Mouse (Mus musculus) G1E (cell line): ENCODE data around the gene Fgfr2.

Experiments used
- CTCF ChIP-seq: IDR thresholded peaks from 2 replicates; pipeline ENCODE4 v1.5.1; 2012; ENCODE audit warnings: low read depth, low read length, inconsistent platforms, mixed read lengths
- TAL1 ChIP-seq: conservative IDR thresholded peaks from 2 replicates; pipeline ENCODE4 v1.6.1; 2012; ENCODE audit warnings: low read depth, low read length, inconsistent platforms, mixed read lengths

DNA sequence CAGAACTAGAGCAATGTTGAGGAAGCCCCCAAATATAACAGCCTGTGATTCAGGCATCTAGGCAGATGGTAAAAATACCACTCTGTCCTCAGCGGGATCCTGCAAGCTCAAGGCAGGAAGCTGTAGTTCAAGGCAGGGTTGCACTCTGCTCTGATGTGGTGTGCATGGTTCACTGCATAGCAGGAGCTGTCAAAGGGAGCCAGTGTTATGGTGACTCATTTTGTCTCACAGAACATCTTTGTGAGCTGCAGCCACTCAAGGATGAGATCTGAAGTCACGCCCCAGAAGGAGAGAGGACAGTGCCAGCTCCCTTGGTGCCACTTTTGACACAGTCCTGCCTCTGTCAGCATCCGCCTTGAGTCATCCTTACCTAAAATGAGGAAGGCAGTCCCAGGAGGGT lies 1185.5 kb downstream of the Fgfr2 start:
- TF ChIP-seq CTCF (no peak), TAL1 (no peak)
